Mouse (Mus musculus) monocyte, adult 5-6 weeks (primary cell): Measurements from ENCODE around the gene Shisa9. TPM values are rescaled to one million over a fixed set of nuclear protein-coding genes. Genes with fewer than 3 reads are reported as not detected.

Experiments used
- ATAC-seq: fragments of 153-309, 156-312 bp; replicated peaks from 2 replicates; pipeline ENCODE4 v1.8.0; 2017; ENCODE audit warnings: mild to moderate bottlenecking; ENCODE audit not compliant: low TSS enrichment, insufficient number of reproducible peaks, severe bottlenecking, poor library complexity, low FRiP score
- total RNA-seq: library from RNA; stranded (forward); fragments of 200-1000, 200-491, 200-594 nt; gene quantifications from 3 replicates; pipeline ENCODE4 v1.2.3, GENCODE M21; 2017

Gene Shisa9
- total RNA-seq, 1 experiment from 2014 or later = not detected

- no peak for ATAC-seq
These were observed 249.4 kb downstream of the Shisa9 start for GRCm38 (mm10) chr16:12233288-12233687.

- no peak for ATAC-seq
These were observed 250.4 kb downstream of the Shisa9 start for GRCm38 (mm10) chr16:12234289-12234688.

GRCm38 (mm10) chr16:12238611-12239010 lies 254.7 kb downstream of the Shisa9 start:
- no peak for ATAC-seq

- no peak for ATAC-seq
These were observed 275.4 kb downstream of the Shisa9 start for GRCm38 (mm10) chr16:12259361-12259760.

GRCm38 (mm10) chr16:12265828-12266227 lies 281.9 kb downstream of the Shisa9 start:
- ATAC-seq = no peak

- no peak for ATAC-seq
These were observed 316.6 kb downstream of the Shisa9 start for GRCm38 (mm10) chr16:12300523-12300922.

GRCm38 (mm10) chr16:12303420-12303819 lies 319.5 kb downstream of the Shisa9 start:
- ATAC-seq = no peak

GRCm38 (mm10) chr16:12307318-12307965 lies 323.5 kb downstream of the Shisa9 start:
- ATAC-seq = no peak

GRCm38 (mm10) chr16:12309826-12310225 lies 325.9 kb downstream of the Shisa9 start:
- ATAC-seq = no peak

GRCm38 (mm10) chr16:12315627-12316026 lies 331.7 kb downstream of the Shisa9 start:
- ATAC-seq = no peak

Other genes with a start within 250 kb of the Shisa9 start
- 5.2 to 6.9 TPM (median 6.3 TPM) in 3 replicates for gene Cpped1, start 74.7 kb upstream of the Shisa9 start, total RNA-seq